Mouse (Mus musculus) cerebellum, adult 8-10 months (tissue): ENCODE measurements at regions not wholly inside any gene's neighbourhood (a gene's known extent, or its start where the extent isn't known, plus 50 kb on each side); places are given as distances from the start of the nearest gene placed in this dataset.

Experiments
- DNase-seq: peaks from one replicate; pipeline ENCODE4 v3.0.0; 2022

GRCm38 (mm10) chr2:75064406-75065115 is 239.0 kb downstream of the Mtx2 start:
- no peak for DNase-seq

- DNase-seq = no peak
Measured at GRCm38 (mm10) chr2:75065304-75065703, 239.7 kb downstream of the Mtx2 start.

- no peak for DNase-seq
Measured at GRCm38 (mm10) chr2:75069321-75069720, 243.7 kb downstream of the Mtx2 start.

DNA sequence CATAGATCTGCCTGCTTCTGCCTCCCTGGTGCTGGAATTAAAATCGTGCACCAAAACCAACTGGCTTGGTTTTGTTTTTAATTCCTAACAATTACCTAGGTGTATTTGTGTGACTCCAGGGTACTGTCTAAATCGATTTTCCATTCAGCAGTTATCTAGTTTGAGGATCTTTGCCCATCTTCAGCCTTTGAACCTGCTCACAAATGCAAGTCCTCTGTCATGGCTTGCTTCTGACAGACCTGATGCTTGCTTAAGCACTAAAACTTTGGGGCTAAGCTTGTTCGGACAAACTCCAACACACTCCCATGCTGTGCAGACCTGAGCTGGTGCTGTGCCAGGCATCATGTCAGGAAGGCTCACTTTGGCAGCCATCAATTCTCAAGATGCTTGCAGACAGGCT is 246.4 kb downstream of the Mtx2 start:
- DNase-seq = no peak

- no peak for DNase-seq
Measured at GRCm38 (mm10) chr2:75072471-75072870, 246.9 kb downstream of the Mtx2 start.

- no peak for DNase-seq
Measured at GRCm38 (mm10) chr2:75073178-75073577, 247.6 kb downstream of the Mtx2 start.

DNA sequence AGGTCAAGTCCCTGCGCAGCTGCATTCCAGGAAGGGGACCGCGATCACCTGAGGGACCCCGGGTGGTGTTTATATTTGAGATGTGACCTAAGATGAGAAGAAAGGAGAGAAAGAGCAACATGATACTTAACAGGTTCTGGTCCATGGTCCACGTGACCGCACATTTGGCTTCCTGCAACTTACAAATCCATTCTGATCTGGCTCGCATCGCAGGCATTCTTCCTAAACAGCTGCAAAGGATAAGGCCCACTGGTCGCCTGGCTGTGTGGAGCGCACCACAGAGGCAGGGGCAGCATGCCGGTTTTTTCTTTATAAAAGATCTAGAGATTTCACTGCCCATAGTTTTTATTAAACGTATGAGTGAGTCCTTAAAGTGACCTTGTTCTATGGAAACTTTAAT is 261.6 kb downstream of the Mtx2 start:
- DNase-seq = no peak

GRCm38 (mm10) chr2:75089186-75089585 is 263.6 kb downstream of the Mtx2 start:
- DNase-seq = no peak

DNA sequence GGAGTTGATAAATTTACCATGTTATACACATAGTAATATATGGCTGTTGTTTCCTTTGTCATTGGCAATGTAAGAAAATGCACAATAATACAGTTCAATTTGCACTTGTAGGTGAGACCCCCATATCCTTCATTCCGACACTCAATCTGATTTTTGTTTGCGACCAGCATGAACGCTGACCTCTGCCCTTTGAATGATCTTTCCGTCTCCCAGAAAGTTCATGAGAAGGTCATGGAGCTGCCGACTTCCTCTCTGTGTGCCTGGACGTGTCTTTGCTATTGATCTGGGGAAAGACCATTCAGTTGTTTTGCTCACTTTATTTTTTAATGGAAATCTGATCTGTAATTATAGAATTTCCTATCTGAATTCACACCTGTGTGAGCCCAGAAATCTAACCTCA is 264.0 kb downstream of the Mtx2 start:
- no peak for DNase-seq

GRCm38 (mm10) chr2:75090439-75090838 is 264.8 kb downstream of the Mtx2 start:
- DNase-seq = no peak

GRCm38 (mm10) chr2:75101501-75101900 is 275.9 kb downstream of the Mtx2 start:
- DNase-seq = no peak

- no peak for DNase-seq
Measured at GRCm38 (mm10) chr2:75112751-75113150, 287.1 kb downstream of the Mtx2 start.

- DNase-seq = no peak
Measured at GRCm38 (mm10) chr2:75114375-75114774, 288.8 kb downstream of the Mtx2 start.

DNA sequence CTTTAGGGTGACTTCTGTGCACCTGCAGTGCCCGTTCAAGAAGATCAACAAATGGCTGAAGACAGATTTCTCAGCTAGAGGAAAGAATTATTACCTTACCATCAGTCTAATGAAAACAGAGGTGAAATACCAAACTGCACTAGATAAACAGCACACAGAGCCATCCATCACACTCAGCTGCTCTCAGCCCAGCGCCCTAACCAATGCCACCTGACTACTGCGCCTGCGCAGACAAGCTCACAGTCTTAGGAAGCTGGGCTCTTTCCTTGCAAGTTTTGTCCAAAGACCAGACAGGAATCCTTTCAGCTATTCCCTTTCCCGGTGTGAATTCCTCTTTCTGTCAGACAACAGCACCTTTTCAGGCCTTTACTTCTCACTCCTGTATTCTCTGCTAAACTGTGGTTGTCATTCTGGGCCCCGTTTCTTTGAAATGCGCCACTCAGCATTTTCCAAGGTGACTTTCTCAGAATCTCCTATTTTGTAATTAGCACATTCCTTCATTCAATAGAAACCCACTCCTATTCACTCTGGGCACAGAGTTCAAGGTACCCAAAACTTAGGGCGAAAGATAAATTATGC is 292.8 kb downstream of the Mtx2 start:
- no peak for DNase-seq

DNA sequence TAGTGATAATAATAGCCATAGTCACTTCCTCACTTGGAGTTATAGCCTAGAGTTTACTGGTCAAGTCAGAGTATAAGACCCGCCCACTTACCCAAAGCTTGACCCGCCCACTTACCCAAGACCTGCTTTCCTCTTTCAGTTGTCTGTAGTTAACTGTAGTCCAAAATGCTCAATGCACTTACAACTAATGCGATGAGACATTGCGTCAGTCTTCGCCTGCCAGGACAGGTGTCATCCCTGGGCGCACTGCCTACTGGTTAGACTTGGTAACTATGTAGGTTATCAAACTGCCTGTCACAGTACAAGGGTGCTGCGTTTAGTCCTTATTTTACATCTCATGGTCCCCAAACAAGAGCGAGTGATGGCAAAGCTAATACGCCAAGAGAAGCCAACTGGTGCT is 294.0 kb downstream of the Mtx2 start:
- no peak for DNase-seq

GRCm38 (mm10) chr2:75133298-75134080 is 307.9 kb downstream of the Mtx2 start:
- no peak for DNase-seq

- no peak for DNase-seq
Measured at GRCm38 (mm10) chr2:75136618-75137017, 311.0 kb downstream of the Mtx2 start.

- DNase-seq = no peak
Measured at GRCm38 (mm10) chr2:75137133-75137982, 311.8 kb downstream of the Mtx2 start.

- peak; percentile 16 for DNase-seq
Measured at GRCm38 (mm10) chr2:75137983-75138745, 312.6 kb downstream of the Mtx2 start.

GRCm38 (mm10) chr2:75138746-75139060 is 313.1 kb downstream of the Mtx2 start:
- DNase-seq = no peak

DNA sequence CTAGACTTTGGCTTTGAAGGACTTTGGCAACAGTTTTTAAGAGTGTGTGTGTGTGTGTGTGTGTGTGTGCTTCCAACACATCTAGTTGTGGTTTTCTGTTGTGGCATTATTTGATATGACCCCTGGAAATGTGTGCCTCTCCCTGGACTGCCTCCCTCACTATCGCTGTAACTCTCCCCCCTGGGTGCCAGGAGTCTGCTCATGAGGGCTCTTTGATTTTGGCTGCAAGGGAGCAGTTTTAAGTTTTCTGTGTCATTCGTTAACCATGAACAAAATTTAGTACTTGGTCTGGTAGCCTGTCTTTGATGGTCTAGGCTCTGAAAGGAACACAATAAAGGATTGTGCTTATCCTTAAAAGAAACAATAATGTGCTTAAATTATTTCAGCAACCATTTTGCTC is 313.9 kb downstream of the Mtx2 start:
- no peak for DNase-seq

DNA sequence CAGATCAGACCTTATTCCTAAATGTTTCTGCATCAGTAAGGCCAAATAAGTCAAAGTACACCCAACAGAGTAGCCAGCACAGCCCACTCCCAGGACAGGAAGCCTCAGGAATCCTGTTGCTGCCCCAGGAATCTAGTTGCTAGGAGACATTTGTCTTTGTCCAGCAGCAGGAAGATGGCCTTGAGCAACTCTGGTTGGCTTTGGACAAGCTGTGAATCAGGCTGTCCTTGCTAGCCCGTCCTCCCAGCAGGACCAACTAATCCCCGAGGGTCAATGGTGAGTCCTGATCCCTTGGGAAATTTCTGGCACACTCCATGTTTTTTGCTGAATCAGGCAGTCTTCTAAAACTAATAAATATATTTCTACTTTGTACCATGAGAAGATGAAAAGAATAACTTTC is 317.1 kb downstream of the Mtx2 start:
- no peak for DNase-seq

GRCm38 (mm10) chr2:75144861-75145260 is 319.3 kb downstream of the Mtx2 start:
- no peak for DNase-seq
